Mouse (Mus musculus): ENCODE measurements around the gene Plekho1. TPM values are rescaled to one million over a fixed set of nuclear protein-coding genes. Genes with fewer than 3 reads are reported as not detected.

Gene Plekho1
- polyA plus RNA-seq, 1 experiment from 2014 or later: 26.1 TPM

DNA sequence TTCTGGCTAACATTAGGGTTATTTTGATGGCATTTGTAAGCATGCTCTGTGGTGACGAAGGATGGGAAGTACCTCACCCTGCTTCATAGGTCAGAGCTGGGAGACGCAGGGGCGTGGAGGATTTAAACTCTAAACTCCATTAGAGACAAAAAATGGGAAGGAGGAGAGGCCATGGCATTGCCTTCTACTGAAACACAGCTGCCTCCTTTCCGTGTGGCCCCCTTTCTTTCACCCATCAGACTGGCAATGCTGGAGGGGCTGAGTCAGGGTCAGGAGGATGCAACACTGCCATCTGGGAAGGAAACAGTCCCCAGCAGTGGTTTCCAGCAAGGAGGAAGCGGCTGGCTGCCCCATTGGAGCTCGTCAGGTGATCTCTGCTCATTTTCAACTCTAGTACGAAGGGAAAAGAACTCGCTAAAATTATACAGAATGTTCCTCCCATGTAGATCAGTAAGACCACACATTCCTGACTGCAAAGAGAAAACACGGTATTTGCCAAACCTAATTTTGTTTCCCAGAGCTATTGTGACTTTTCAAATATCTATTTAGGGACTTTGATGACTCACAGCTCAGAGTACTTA, 5.2 kb upstream of the Plekho1 start:
- ATAC-seq (ENCODE audit: low FRiP score, low TSS enrichment) (no peak), DNase-seq (ENCODE audit: low spot score) (no peak)
- Histone ChIP-seq H3K9me3 (ENCODE audit: control insufficient read depth, low read length) (no peaks in the 10 kb centered on the region), H3K27me3 (ENCODE audit: control insufficient read depth, insufficient read depth, low read length) (no peaks in the 10 kb centered on the region), H3K27ac (replicated peaks) (0 out of 2 replicates have a peak overlapping the region, but pooled peaks have one; percentile 4), H3K9ac (ENCODE audit: low read length) (no peak overlapping the region), H3K4me3 (ENCODE audit: low read depth, low read length) (no peak overlapping the region), H3K4me2 (replicated peaks; ENCODE audit: low read depth) (no peak overlapping the region), H3K36me3 (ENCODE audit: control insufficient read depth, insufficient read depth, low read length) (no peaks in the 10 kb centered on the region), H3K4me1 (replicated peaks; ENCODE audit: control insufficient read depth, insufficient read depth) (peaks cover 4% of the 10 kb centered on the region; the same call in 1 of the 2 replicates)
- 52% methylated on average over 9 of the region's 9 CpGs for WGBS
- 0 out of 2 replicates have a peak, but pooled peaks have one; percentile 9 for TF ChIP-seq CTCF (IDR thresholded peaks at IDR 0.05; ENCODE audit: low read depth)
- no peak for TF ChIP-seq EP300 (optimal IDR thresholded peaks at IDR 0.05)

- no peak for ATAC-seq (ENCODE audit: low FRiP score, low TSS enrichment)
- no peak overlapping the region for H3K4me3 ChIP-seq (ENCODE audit: low read depth, low read length)
- no peak for DNase-seq (ENCODE audit: low spot score)
- H3K36me3 ChIP-seq (ENCODE audit: control insufficient read depth, insufficient read depth, low read length): no peaks in the 10 kb centered on the region
- H3K9ac ChIP-seq (ENCODE audit: low read length): no peak overlapping the region
- 0 out of 2 replicates have a peak overlapping the region, but pooled peaks have one; percentile 24 for H3K27ac ChIP-seq (replicated peaks)
- H3K4me1 ChIP-seq (replicated peaks; ENCODE audit: control insufficient read depth, insufficient read depth): peaks cover 4% of the 10 kb centered on the region; the same call in 1 of the 2 replicates
- no peaks in the 10 kb centered on the region for H3K27me3 ChIP-seq (ENCODE audit: control insufficient read depth, insufficient read depth, low read length)
- H3K4me2 ChIP-seq (replicated peaks; ENCODE audit: low read depth): no peak overlapping the region
- no peaks in the 10 kb centered on the region for H3K9me3 ChIP-seq (ENCODE audit: control insufficient read depth, low read length)
- no peak for TF ChIP-seq CTCF (IDR thresholded peaks at IDR 0.05; ENCODE audit: low read depth)
- TF ChIP-seq EP300 (optimal IDR thresholded peaks at IDR 0.05): no peak
- WGBS: 73% methylated on average over 14 of the region's 14 CpGs
Measured at GRCm38 (mm10) chr3:96000080-96000632, 4.4 kb upstream of the Plekho1 start.

GRCm38 (mm10) chr3:95999308-96000079, 3.7 kb upstream of the Plekho1 start:
- no peak for TF ChIP-seq CTCF (IDR thresholded peaks at IDR 0.05; ENCODE audit: low read depth)
- TF ChIP-seq EP300 (optimal IDR thresholded peaks at IDR 0.05): no peak
- H3K4me1 ChIP-seq (replicated peaks; ENCODE audit: control insufficient read depth, insufficient read depth): peaks cover 4% of the 10 kb centered on the region; the same call in 1 of the 2 replicates
- no peak overlapping the region for H3K4me3 ChIP-seq (ENCODE audit: low read depth, low read length)
- no peaks in the 10 kb centered on the region for H3K9me3 ChIP-seq (ENCODE audit: control insufficient read depth, low read length)
- ATAC-seq (ENCODE audit: low FRiP score, low TSS enrichment) (no peak), DNase-seq (ENCODE audit: low spot score) (no peak)
- no peak overlapping the region for H3K4me2 ChIP-seq (replicated peaks; ENCODE audit: low read depth)
- no peak overlapping the region for H3K27ac ChIP-seq (replicated peaks)
- WGBS: 70% methylated on average over 12 of the region's 12 CpGs
- no peak overlapping the region for H3K9ac ChIP-seq (ENCODE audit: low read length)
- no peaks in the 10 kb centered on the region for H3K27me3 ChIP-seq (ENCODE audit: control insufficient read depth, insufficient read depth, low read length)
- H3K36me3 ChIP-seq (ENCODE audit: control insufficient read depth, insufficient read depth, low read length): no peaks in the 10 kb centered on the region

GRCm38 (mm10) chr3:95997203-95997721, 1.5 kb upstream of the Plekho1 start:
- no peak for ATAC-seq (ENCODE audit: low FRiP score, low TSS enrichment)
- Histone ChIP-seq H3K9ac (ENCODE audit: low read length) (peak overlapping the region; percentile 31; the same call in 1 of the 2 replicates), H3K27me3 (ENCODE audit: control insufficient read depth, insufficient read depth, low read length) (no peaks in the 10 kb centered on the region), H3K4me2 (replicated peaks; ENCODE audit: low read depth) (peak overlapping the region; percentile 80), H3K4me1 (replicated peaks; ENCODE audit: control insufficient read depth, insufficient read depth) (peaks cover 4% of the 10 kb centered on the region), H3K4me3 (ENCODE audit: low read depth, low read length) (no peak overlapping the region), H3K27ac (replicated peaks) (peak overlapping the region; percentile 49), H3K36me3 (ENCODE audit: control insufficient read depth, insufficient read depth, low read length) (no peaks in the 10 kb centered on the region), H3K9me3 (ENCODE audit: control insufficient read depth, low read length) (no peaks in the 10 kb centered on the region)
- DNase-seq (ENCODE audit: low spot score): no peak
- no peak for TF ChIP-seq CTCF (IDR thresholded peaks at IDR 0.05; ENCODE audit: low read depth)
- TF ChIP-seq EP300 (optimal IDR thresholded peaks at IDR 0.05): no peak
- WGBS: 38% methylated on average over 9 of the region's 9 CpGs

DNA sequence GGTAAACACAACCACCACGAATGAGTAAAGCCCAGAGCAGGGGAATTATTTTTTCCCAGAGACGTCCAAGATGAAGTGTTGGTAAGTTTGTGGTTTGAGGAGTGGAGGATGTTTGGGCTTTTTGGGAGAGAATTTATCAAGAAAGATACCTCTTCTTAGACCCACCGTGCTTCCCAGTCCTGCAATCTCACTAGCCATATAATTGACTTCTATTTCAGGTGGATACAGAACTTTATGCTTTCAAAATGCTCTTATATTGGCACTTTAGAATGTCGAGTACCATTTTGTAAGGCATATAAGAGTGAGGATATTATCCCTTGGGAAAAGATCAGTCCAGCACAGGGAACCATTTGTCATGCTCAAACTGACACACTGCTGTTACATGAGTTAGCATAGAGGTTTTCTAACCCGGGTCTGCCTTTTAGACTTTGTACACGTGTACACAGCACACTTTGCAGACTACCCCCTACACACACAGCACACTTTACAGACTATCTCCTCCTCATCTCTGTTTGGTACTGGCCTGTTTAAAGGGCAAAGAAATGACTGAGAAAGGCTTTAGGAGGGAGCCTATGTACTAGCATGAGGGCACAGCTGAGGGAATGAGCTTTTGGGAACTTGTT, 761 bp upstream of the Plekho1 start:
- no peaks in the 10 kb centered on the region for H3K9me3 ChIP-seq (ENCODE audit: control insufficient read depth, low read length)
- TF ChIP-seq EP300 (optimal IDR thresholded peaks at IDR 0.05): no peak
- no peak for TF ChIP-seq CTCF (IDR thresholded peaks at IDR 0.05; ENCODE audit: low read depth)

More for the DNA sequence above, 761 bp upstream of the Plekho1 start:
- H3K27me3 ChIP-seq (ENCODE audit: control insufficient read depth, insufficient read depth, low read length): no peaks in the 10 kb centered on the region
- H3K27ac ChIP-seq (replicated peaks): peak overlapping the region; percentile 96
- ATAC-seq (ENCODE audit: low FRiP score, low TSS enrichment) (no peak), DNase-seq (ENCODE audit: low spot score) (no peak)
- H3K4me3 ChIP-seq (ENCODE audit: low read depth, low read length): peak overlapping the region; percentile 66
- WGBS: 15% methylated on average over 6 of the region's 6 CpGs
- H3K4me1 ChIP-seq (replicated peaks; ENCODE audit: control insufficient read depth, insufficient read depth): peaks cover 4% of the 10 kb centered on the region
- H3K9ac ChIP-seq (ENCODE audit: low read length): peak overlapping the region; percentile 89
- H3K36me3 ChIP-seq (ENCODE audit: control insufficient read depth, insufficient read depth, low read length): 0 out of 2 replicates have a peak, but pooled peaks cover under 1% of the 10 kb centered on the region
- H3K4me2 ChIP-seq (replicated peaks; ENCODE audit: low read depth): peak overlapping the region; percentile 80
